Mouse (Mus musculus): ENCODE measurements at regions not wholly inside any gene's neighbourhood (a gene's known extent, or its start where the extent isn't known, plus 50 kb on each side); places are given as distances from the start of the nearest gene placed in this dataset.

- no peak for DNase-seq
These were observed 130.7 kb downstream of the Cep170 start for GRCm38 (mm10) chr1:176683146-176683545.

- DNase-seq, result no peak
These were observed 131.9 kb downstream of the Cep170 start for GRCm38 (mm10) chr1:176681971-176682370.

GRCm38 (mm10) chr1:176675184-176675583, 138.7 kb downstream of the Cep170 start:
- no peak for DNase-seq

GRCm38 (mm10) chr1:176671081-176671480, 142.8 kb downstream of the Cep170 start:
- no peak for DNase-seq

- no peak for DNase-seq
These were observed 146.1 kb downstream of the Cep170 start for GRCm38 (mm10) chr1:176667552-176668306.

- no peak for DNase-seq
These were observed 153.6 kb downstream of the Cep170 start for GRCm38 (mm10) chr1:176660286-176660685.

GRCm38 (mm10) chr1:176658639-176659038, 155.2 kb downstream of the Cep170 start:
- DNase-seq, result no peak

- DNase-seq, result no peak
These were observed 158.2 kb downstream of the Cep170 start for GRCm38 (mm10) chr1:176655487-176656333.

- DNase-seq, result no peak
These were observed 169.6 kb downstream of the Cep170 start for GRCm38 (mm10) chr1:176644248-176644647.

- DNase-seq, result no peak
These were observed 190.7 kb downstream of the Cep170 start for GRCm38 (mm10) chr1:176623171-176623570.

GRCm38 (mm10) chr1:176622213-176622612, 191.7 kb downstream of the Cep170 start:
- no peak for DNase-seq

- DNase-seq, result no peak
These were observed 192.6 kb downstream of the Cep170 start for GRCm38 (mm10) chr1:176621285-176621684.

GRCm38 (mm10) chr1:176618896-176619295, 195.0 kb downstream of the Cep170 start:
- DNase-seq, result no peak

- DNase-seq, result no peak
These were observed 198.2 kb downstream of the Cep170 start for GRCm38 (mm10) chr1:176615673-176616072.

- DNase-seq, result no peak
These were observed 219.6 kb downstream of the Cep170 start for GRCm38 (mm10) chr1:176594312-176594711.

- no peak for DNase-seq
These were observed 225.7 kb downstream of the Cep170 start for GRCm38 (mm10) chr1:176588144-176588543.

- DNase-seq, result no peak
These were observed 240.2 kb downstream of the Cep170 start for GRCm38 (mm10) chr1:176573703-176574102.

GRCm38 (mm10) chr1:176558457-176559415, 255.1 kb downstream of the Cep170 start:
- DNase-seq, result no peak

GRCm38 (mm10) chr1:176534417-176534816, 259.3 kb upstream of the Pld5 start:
- DNase-seq, result no peak

GRCm38 (mm10) chr1:176529037-176529436, 253.9 kb upstream of the Pld5 start:
- no peak for DNase-seq

- DNase-seq, result no peak
These were observed 236.4 kb upstream of the Pld5 start for GRCm38 (mm10) chr1:176511467-176511866.

- DNase-seq, result no peak
These were observed 230.3 kb upstream of the Pld5 start for GRCm38 (mm10) chr1:176505441-176505840.
